Mouse (Mus musculus) ES-Bruce4 (cell line): Measurements from ENCODE around the gene Gtf2ird2. TPM values are rescaled to one million over a fixed set of nuclear protein-coding genes. Genes with fewer than 3 reads are reported as not detected.

Source experiments
- H3K27ac ChIP-seq: 2 replicates; pipeline ENCODE4 v1.5.1; 2012; ENCODE audit warnings: low read length, inconsistent platforms; ENCODE audit not compliant: insufficient read depth
- H3K27me3 ChIP-seq: 2 replicates; pipeline ENCODE4 v1.6.1; 2012; ENCODE audit warnings: mild to moderate bottlenecking, low read length, inconsistent platforms; ENCODE audit not compliant: control insufficient read depth, poor library complexity, insufficient read depth, severe bottlenecking
- H3K36me3 ChIP-seq: 2 replicates; pipeline ENCODE4 v1.6.1; 2012; ENCODE audit warnings: inconsistent platforms, mild to moderate bottlenecking, low read length, moderate library complexity; ENCODE audit not compliant: control insufficient read depth, poor library complexity, insufficient read depth, severe bottlenecking
- H3K4me1 ChIP-seq: one replicate; pipeline ENCODE4 v1.8.1; 2011; ENCODE audit warnings: low read length; ENCODE audit not compliant: control insufficient read depth, insufficient read depth
- H3K4me3 ChIP-seq: 2 replicates; pipeline ENCODE4 v1.5.1; 2011; ENCODE audit warnings: low read depth, mild to moderate bottlenecking, low read length
- H3K9ac ChIP-seq: 2 replicates; pipeline ENCODE4 v1.6.1; 2012; ENCODE audit warnings: low read depth, mild to moderate bottlenecking, inconsistent platforms; ENCODE audit not compliant: poor library complexity, severe bottlenecking
- H3K9me3 ChIP-seq: replicated peaks from 2 replicates; pipeline ENCODE4 v1.6.1; 2012; ENCODE audit warnings: mild to moderate bottlenecking, low read length, inconsistent platforms; ENCODE audit not compliant: control insufficient read depth, poor library complexity, insufficient read depth, severe bottlenecking
- CTCF ChIP-seq: IDR thresholded peaks from one replicate; pipeline ENCODE4 v1.8.1; 2011; ENCODE audit warnings: low read depth, low read length
- EP300 ChIP-seq: IDR thresholded peaks from 2 replicates; pipeline ENCODE4 v1.6.1; 2011; ENCODE audit warnings: low read depth, low read length; ENCODE audit not compliant: insufficient read depth
- POLR2A ChIP-seq: IDR thresholded peaks from one replicate; pipeline ENCODE4 v1.8.1; 2011; ENCODE audit warnings: low read length; ENCODE audit not compliant: insufficient read depth
- polyA plus RNA-seq: library from polyadenylated mRNA; stranded (reverse); fragments of >200 nt; gene quantifications from 2 replicates; pipeline ENCODE4 v1.2.4, GENCODE M21; 2011; ENCODE audit warnings: low read depth; ENCODE audit not compliant: missing spikeins, insufficient read depth, insufficient read length

Gtf2ird2 gene
- polyA plus RNA-seq, 1 experiment, result 5.6 TPM

DNA sequence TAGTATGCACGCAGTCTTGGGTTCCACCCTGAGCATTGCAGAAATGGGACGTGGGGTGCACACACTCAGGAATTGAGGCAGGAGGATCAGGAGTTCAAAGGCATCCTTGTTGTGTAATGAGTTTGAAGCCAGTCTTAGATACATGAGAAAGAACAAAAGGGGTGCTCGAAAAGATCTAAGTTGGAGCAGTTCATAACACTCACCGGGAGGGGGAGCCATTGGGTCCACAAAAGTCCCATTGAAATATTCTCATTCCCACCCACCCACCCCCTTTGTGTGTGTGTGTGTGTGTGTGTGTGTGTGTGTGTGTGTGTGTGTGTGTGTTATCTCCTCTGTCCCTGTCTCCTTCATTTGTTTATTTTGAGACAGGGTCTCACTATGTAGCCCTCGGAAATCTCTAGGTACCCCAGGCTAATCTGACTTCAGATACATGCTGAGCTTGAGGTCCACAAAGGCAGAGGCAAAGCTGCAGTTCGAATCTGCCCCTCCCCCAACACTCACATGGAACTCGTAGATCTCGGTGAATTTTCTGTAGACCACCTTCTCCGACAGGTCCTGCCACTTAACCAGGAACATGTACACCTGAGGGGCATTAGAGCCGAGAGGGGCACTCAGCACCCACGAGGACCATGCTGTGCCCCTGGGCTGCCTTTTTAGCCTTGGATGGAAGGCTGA is 43.9 kb downstream of the Gtf2ird2 start:
- H3K4me3 ChIP-seq, result no peak overlapping the region
- TF ChIP-seq CTCF (no peak), EP300 (no peak), POLR2A (no peak)

GRCm38 (mm10) chr5:134228249-134228638 is 44.4 kb downstream of the Gtf2ird2 start:
- Histone ChIP-seq H3K4me3 (no peak overlapping the region), H3K27ac (no peak overlapping the region), H3K4me1 (peaks cover 4% of the 10 kb centered on the region), H3K27me3 (no peaks in the 10 kb centered on the region), H3K9me3 (no peaks in the 10 kb centered on the region), H3K9ac (no peak overlapping the region), H3K36me3 (no peaks in the 10 kb centered on the region)
- no peak for TF ChIP-seq POLR2A
- TF ChIP-seq CTCF, result no peak
- no peak for TF ChIP-seq EP300

More for the DNA sequence above, 43.9 kb downstream of the Gtf2ird2 start:
- Histone ChIP-seq H3K4me1 (peaks cover 4% of the 10 kb centered on the region), H3K9ac (no peak overlapping the region), H3K36me3 (no peaks in the 10 kb centered on the region), H3K9me3 (no peaks in the 10 kb centered on the region), H3K27me3 (no peaks in the 10 kb centered on the region), H3K27ac (no peak overlapping the region)

GRCm38 (mm10) chr5:134229391-134229790 is 45.6 kb downstream of the Gtf2ird2 start, which contains the start of gene Ncf1:
Ncf1 (minus strand) TSS chr5:134229625.
- no peak for TF ChIP-seq POLR2A
- TF ChIP-seq CTCF, result no peak
- no peak for TF ChIP-seq EP300
- H3K36me3 ChIP-seq, result no peaks in the 10 kb centered on the region
- H3K27ac ChIP-seq, result no peak within 1 kb of the TSS
- H3K4me1 ChIP-seq, result peaks cover 4% of the 10 kb centered on the region
- H3K4me3 ChIP-seq, result no peak within 1 kb of the TSS
- no peaks in the 10 kb centered on the region for H3K27me3 ChIP-seq
- no peak within 1 kb of the TSS for H3K9ac ChIP-seq
- H3K9me3 ChIP-seq, result no peaks in the 10 kb centered on the region

DNA sequence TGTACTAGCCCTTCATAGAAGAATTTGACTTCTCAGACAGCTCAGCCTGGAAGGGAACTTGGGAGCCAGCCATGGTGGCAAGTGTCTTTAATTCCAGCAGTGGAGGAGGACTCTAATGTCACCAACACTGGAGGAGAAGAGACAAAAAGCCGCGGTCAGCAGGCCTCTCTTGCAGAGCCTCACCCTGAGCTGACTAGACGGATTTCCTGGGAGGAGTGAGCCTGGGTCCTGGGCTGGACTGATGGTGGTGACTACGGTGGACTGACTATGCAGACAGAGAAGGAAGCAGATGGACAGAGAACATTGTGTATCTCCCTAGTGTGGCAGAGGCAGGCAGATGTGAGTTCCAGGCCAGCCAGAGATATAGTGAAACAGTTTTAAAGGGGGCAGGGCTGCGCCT is 47.6 kb downstream of the Gtf2ird2 start:
- no peaks in the 10 kb centered on the region for H3K9me3 ChIP-seq
- H3K27ac ChIP-seq, result no peak overlapping the region
- no peak overlapping the region for H3K9ac ChIP-seq
- H3K27me3 ChIP-seq, result no peaks in the 10 kb centered on the region
- H3K4me3 ChIP-seq, result no peak overlapping the region
- TF ChIP-seq EP300 (no peak), CTCF (no peak), POLR2A (no peak)
- no peaks in the 10 kb centered on the region for H3K36me3 ChIP-seq
- H3K4me1 ChIP-seq, result peaks cover 4% of the 10 kb centered on the region

GRCm38 (mm10) chr5:134232111-134232510 is 48.3 kb downstream of the Gtf2ird2 start:
- Histone ChIP-seq H3K27ac (no peak overlapping the region), H3K4me1 (peaks cover 4% of the 10 kb centered on the region), H3K9ac (no peak overlapping the region), H3K36me3 (peaks cover 2% of the 10 kb centered on the region; the same call in 1 of the 2 replicates), H3K27me3 (no peaks in the 10 kb centered on the region), H3K9me3 (no peaks in the 10 kb centered on the region), H3K4me3 (no peak overlapping the region)
- no peak for TF ChIP-seq EP300

GRCm38 (mm10) chr5:134232568-134232967 is 48.7 kb downstream of the Gtf2ird2 start:
- no peak overlapping the region for H3K4me3 ChIP-seq
- TF ChIP-seq CTCF (no peak), EP300 (no peak), POLR2A (no peak)
- no peaks in the 10 kb centered on the region for H3K27me3 ChIP-seq
- H3K27ac ChIP-seq, result no peak overlapping the region
- H3K36me3 ChIP-seq, result peaks cover 7% of the 10 kb centered on the region; the same call in 1 of the 2 replicates
- H3K9ac ChIP-seq, result no peak overlapping the region
- no peaks in the 10 kb centered on the region for H3K9me3 ChIP-seq
- peaks cover 4% of the 10 kb centered on the region for H3K4me1 ChIP-seq
